Mouse (Mus musculus) lung, postnatal 25 days (tissue): ENCODE data around the gene Tigd3.

Experiments used
- DNase-seq: peaks from one replicate; pipeline ENCODE4 v3.0.0; 2022; ENCODE audit warnings: low spot score

The Tigd3 gene

DNA sequence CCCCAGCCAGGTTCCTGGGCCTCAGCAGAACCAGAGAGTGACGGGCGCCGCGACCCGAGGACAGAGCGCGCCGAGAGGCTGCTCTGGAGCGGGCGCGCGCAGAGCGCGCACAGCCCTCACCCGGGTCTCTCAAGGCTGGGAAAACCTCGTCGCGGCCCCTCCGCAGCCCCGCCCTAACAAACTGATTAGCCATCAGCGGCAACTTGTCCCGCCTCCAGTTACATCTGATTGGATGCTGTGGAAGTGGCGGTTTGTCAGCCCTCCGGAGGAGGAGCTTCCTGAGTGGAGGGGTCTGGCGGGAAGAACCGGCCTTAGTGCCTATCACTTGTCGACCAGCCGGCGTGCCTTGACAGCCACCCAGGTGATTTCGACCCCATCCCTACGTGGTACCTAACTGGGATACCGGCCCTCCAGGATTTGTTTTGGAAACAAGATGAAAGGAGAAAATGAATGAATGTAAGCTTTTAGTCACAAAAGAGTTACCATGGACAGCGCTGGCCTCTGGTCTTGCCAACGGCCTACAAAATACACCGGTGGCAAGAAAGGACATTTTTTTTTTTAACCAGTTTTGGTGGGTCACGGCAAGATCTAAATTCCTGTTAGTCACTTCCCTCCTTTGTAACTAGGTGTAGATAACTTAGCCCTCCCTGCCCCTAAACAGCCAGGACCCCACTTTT, at the start of gene Tigd3:
Gene Tigd3, minus strand, starts transcription at position 148 of the 677 bp plus-strand sequence.
- DNase-seq, result peak; percentile 97

GRCm38 (mm10) chr19:5943404-5943803, 49.5 kb upstream of the Tigd3 start:
- no peak for DNase-seq

- DNase-seq, result no peak
Measured at GRCm38 (mm10) chr19:5942581-5942980, 48.6 kb upstream of the Tigd3 start.

GRCm38 (mm10) chr19:5940656-5941055, 46.7 kb upstream of the Tigd3 start:
- no peak for DNase-seq

DNA sequence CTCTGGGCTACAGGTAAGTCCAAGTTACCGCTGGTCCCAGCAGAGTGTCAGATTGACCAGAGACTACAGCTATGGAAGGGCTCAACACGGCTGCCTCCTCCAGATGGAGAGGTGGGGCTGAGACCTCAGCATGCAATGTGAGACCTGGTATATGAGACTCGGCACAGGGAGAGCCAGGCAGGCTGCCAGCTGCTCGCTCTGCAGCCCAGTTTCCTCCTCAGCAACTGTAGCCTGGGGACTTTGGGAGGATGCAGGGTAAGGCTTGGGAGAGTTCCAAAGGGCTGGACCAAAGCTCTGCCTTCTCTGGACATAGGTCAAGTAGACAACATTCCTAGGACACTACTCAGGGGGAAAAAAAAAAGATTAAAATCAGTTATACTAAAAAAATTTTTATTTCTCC, 46.2 kb upstream of the Tigd3 start:
- peak; percentile 86 for DNase-seq

DNA sequence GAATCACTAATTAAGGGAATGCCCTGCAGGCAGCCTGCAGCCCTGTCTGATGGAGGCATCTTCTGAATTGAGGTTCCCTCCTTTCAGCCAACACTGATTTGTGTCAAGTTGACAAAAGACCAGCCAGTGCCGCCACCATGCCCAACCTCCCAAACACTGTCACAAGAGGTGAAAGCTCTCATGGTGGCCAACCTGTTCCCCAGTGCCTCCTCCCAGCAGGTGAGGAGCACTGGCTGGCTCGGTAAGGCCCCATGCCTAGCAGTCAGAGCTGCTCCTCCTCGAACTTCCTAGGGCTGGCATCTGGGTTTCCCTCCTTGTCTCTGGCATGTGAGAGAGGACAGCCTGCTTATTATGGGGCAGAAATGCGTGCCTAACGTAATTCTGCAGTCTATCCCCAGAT, 45.8 kb upstream of the Tigd3 start:
- no peak for DNase-seq

GRCm38 (mm10) chr19:5938516-5938915, 44.6 kb upstream of the Tigd3 start:
- no peak for DNase-seq

DNA sequence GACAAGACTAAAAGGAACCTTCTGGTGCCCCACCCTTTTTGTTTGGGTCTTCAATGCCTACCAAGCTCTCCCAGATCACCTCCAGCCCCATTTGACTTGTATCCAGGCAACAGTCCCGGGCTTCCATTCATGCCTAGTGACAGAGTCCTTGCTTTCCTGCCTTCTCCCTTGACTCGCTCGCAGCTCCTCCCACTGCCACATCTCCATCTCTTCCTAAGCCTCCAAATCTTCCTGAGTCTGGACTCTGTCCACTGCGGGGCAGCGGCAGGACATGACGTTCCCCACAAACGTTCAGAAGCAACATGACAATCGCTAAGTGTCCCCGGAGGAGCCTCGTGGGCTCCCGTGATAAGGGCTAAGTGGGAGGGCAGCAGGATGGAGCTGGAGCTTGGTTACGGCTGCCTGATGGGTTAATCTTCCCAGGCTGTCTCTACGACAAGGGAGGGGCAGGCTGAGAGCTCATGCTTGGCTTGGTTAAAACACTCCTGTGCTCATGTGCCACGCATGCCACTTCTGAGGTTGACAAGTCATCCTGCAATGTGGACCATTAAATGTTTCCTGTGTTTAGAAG, 44.0 kb upstream of the Tigd3 start:
- no peak for DNase-seq

GRCm38 (mm10) chr19:5937095-5937835, 43.3 kb upstream of the Tigd3 start:
- no peak for DNase-seq

GRCm38 (mm10) chr19:5935691-5936090, 41.7 kb upstream of the Tigd3 start:
- no peak for DNase-seq

DNA sequence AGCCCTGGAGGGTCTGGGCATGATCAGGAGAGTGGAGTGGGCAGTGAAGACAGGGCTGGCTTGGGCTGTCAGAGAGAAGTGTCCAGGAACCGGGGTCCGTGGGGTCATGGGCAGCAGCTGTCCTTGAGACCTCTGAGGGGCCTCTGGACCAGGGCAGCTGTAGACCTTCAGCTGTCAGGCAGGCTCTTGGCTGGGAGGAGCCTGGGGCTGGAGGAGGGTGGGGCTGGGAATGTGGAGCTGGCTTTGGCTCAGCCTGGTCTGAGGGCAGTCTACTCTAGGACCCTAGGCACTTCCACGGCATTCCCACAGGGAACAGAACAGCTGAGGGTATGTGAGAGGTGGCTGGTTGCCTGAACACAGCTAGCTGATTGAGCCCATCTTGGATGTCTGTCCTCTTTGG, 41.3 kb upstream of the Tigd3 start:
- DNase-seq, result no peak

DNA sequence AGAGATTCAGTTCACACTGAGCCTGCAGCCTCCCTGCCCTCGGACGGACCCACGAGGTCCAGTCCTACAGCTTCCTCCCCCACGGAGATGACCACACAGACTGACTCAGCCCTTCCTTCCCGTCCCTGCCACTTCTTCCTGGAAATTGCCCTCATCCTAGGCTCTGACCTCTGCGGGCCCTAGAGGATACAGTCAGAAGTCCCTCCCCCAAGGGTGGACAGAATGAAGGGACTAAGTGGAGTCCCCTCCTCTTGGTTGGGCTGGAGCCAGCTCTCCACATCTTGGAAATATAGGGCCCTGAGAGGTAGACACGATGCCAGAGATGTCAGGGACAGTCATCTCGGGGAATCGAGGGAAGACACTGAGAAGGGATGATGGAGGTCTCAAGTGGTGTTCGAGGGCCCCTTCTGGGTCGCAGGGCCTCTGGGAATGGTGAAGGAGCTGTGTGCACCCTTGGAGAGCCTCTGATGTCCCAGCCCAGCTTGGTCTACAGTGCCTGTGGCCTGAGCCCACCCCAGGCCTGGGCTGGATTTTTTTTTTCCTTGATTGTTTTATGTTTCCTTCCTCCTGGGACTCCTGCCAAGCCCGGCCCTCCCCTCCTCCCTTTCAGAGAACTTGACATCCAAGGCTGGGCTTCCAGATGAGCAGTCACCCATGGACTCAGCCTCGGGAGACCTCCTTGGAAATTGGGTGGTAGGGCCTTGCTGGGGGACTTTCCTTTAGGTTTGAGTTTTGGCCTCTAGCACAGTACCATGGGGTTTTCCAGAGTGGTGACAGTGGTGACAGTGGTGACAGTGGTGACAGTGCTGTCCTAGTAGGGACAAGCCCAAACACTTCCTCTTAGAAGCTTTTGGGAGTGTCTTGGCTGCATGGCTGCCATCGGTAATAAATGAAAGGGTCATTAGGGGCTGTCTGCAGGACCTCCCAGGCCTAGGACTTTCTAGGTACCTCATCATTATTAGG, 36.0 kb upstream of the Tigd3 start:
- peak; percentile 77 for DNase-seq

GRCm38 (mm10) chr19:5928546-5928945, 34.6 kb upstream of the Tigd3 start:
- DNase-seq, result no peak

DNA sequence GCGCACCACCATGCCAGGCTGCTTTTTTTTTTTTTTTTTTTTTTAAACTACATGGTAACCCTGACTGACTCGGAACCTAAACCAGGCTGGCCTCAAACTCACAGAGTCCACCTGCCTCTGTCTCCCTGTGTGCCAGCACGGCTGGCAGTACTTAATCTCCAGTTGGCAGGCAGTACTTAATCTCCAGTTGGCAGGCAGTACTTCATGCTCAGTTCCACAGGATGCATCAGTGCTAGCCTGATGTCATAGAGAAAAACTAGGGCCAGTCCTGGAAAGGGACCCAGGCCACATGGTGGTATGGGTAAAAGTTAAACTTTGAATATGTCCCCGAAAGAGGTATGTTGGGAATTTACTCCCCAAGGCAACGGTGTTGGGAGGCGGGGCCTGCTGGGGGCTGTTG, 34.2 kb upstream of the Tigd3 start:
- DNase-seq, result no peak

DNA sequence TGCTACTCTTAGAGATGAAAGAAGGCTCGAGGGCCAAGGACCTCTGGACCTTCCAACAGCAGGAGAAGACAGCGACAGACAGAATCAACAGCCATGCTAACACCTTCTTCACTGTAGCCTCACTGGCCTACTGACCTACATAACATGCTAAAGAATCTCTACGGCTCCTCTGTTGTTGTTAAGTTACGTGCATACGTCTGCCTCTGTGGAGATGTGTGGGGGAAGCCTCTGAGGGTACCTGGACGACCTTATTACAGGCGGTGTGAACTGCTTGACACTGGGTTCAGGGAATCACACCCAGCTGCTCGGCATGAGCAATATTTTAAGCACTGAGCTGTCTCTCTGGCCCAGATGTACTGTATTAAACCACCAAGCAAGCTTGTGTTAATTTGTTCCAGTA, 33.6 kb upstream of the Tigd3 start:
- no peak for DNase-seq

DNA sequence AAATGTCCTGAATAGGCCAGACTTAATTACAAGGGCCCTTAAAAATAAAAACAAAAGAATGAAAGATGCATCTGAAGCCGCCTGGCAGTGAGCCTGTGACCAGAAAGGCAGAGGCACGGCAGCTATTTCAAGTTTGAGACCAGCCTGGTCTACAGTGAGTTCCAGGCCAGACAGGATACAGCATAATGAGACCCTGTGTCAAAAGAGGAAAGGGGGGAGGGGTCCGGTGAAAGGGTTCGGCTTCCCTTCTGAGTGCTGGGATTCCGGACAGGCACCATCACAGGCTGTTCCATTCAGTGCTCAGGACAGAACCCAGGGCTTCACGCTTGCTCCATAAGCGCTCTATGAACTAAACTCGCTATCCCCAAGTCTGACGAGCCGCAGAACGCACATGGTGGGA, 33.1 kb upstream of the Tigd3 start:
- DNase-seq, result no peak

DNA sequence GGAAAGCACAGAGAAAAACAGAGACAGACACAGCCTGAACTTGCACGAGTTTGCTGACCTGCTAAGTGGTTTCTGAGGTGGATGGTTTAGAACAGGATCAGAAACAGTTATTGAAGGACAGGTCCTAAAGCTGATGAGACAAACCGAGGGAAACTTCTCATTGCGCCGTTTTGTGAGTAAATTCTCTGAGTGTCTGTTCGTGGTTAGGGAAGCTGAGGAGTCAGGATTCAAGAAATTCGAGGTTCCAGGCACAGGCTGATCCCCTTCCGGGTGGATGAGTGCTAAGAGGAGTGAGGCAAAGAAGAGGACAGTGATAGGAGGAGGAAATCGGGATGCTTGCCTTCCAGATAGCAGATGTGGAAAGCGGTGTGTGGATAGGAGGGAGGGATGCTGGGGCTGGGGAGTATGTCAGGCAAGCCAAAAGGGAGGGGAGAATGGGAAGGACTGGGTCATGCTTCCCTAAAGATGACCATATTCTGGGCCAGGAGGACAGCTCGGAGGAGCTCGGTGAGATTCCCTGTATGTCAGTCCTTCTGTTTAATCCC, 31.4 kb upstream of the Tigd3 start:
- no peak for DNase-seq

GRCm38 (mm10) chr19:5924713-5925093, 30.8 kb upstream of the Tigd3 start, which contains the start of gene Cdc42ep2:
Cdc42ep2 (minus strand) TSS chr19:5924816.
- peak; percentile 97 for DNase-seq

- DNase-seq, result peak; percentile 91
Measured at GRCm38 (mm10) chr19:5923990-5924712, 30.2 kb upstream of the Tigd3 start.

DNA sequence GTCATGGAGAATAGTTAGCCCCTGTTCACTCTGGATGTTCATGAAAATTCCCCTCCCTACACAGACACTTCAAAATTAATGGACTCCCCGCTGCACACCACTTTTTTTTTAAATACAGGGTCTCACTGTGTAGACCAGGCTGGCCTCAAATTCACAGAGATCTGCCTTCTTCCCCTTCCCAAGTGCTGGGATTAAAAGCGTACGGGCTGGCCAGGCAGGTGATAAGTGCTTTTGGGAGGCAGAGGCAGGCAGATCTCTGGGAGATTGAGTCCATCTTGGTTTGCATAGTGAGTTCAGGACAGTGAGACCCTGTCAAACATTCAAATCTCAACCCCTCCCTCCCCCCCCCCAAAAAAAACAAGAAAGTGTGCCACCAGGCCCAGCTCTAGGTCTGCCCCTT, 29.0 kb upstream of the Tigd3 start:
- DNase-seq, result no peak
